Mouse (Mus musculus) C2C12 (cell line): ENCODE results near the gene 4930539E08Rik.

Source experiments
- CTCF ChIP-seq: IDR thresholded peaks from one replicate; pipeline ENCODE4 v1.5.1; 2011; ENCODE audit not compliant: control insufficient read depth, insufficient read depth, insufficient read length
- FOSL1 ChIP-seq: IDR thresholded peaks from one replicate; pipeline ENCODE4 v1.8.0; 2011; ENCODE audit warnings: mild to moderate bottlenecking, low read length; ENCODE audit not compliant: poor library complexity, insufficient read depth, severe bottlenecking

- TF ChIP-seq CTCF (no peak), FOSL1 (no peak)
These were observed 15.7 kb downstream of the 4930539E08Rik start for GRCm38 (mm10) chr17:28899427-28899826.
